Mouse (Mus musculus) hindbrain, embryonic 12.5 days (tissue): Measurements from ENCODE around the gene Erbb4. TPM values are rescaled to one million over a fixed set of nuclear protein-coding genes. Genes with fewer than 3 reads are reported as not detected.
A peak's percentile ranks its signal among the peaks of the same experiment; 100 is the strongest.

Experiments used
- ATAC-seq: fragments of 200-750 bp; cut with Nextera tagmentation; 2 replicates; pipeline ENCODE4 v1.8.0; 2017; ENCODE audit warnings: moderate TSS enrichment; ENCODE audit not compliant: low FRiP score
- H3K27ac ChIP-seq: fragments of 300-500 bp; sonication (generic); 2 replicates; pipeline ENCODE4 v1.5.1; 2016; ENCODE audit warnings: mild to moderate bottlenecking
- H3K27me3 ChIP-seq: fragments of 300-500 bp; sonication (generic); 2 replicates; pipeline ENCODE4 v1.6.1; 2016; ENCODE audit warnings: mild to moderate bottlenecking
- H3K36me3 ChIP-seq: fragments of 300-500 bp; sonication (generic); 2 replicates; pipeline ENCODE4 v1.6.1; 2016; ENCODE audit warnings: mild to moderate bottlenecking
- H3K4me1 ChIP-seq: fragments of 300-500 bp; sonication (generic); 2 replicates; pipeline ENCODE4 v1.6.1; 2016
- H3K4me2 ChIP-seq: fragments of 300-500 bp; sonication (generic); replicated peaks from 2 replicates; pipeline ENCODE4 v1.6.1; 2016; ENCODE audit warnings: mild to moderate bottlenecking
- H3K4me3 ChIP-seq: fragments of 300-500 bp; sonication (generic); 2 replicates; pipeline ENCODE4 v1.5.1; 2016; ENCODE audit warnings: mild to moderate bottlenecking
- H3K9ac ChIP-seq: fragments of 300-500 bp; sonication (generic); 2 replicates; pipeline ENCODE4 v1.6.1; 2016; ENCODE audit warnings: mild to moderate bottlenecking, moderate library complexity
- H3K9me3 ChIP-seq: fragments of 300-500 bp; sonication (generic); replicated peaks from 2 replicates; pipeline ENCODE4 v1.6.1; 2016; ENCODE audit warnings: mild to moderate bottlenecking
- WGBS: fragments of 180-500 bp; shearing (Covaris S2); methylation state at CpG from one replicate; pipeline ENCODE4 v1.1.7; 2016; 5-methylcytosine and 5-hydroxymethylcytosine counted together
- polyA plus RNA-seq: library from polyadenylated mRNA; unstranded; fragments of >200 nt; fragmentation: Nextera tagmentation; extraction: Ambion mirVana; gene quantifications from 2 replicates; pipeline ENCODE4 v1.2.1, GENCODE M21; 2016

Gene Erbb4
- polyA plus RNA-seq = 9.2 and 10.7 TPM in 2 replicates

DNA sequence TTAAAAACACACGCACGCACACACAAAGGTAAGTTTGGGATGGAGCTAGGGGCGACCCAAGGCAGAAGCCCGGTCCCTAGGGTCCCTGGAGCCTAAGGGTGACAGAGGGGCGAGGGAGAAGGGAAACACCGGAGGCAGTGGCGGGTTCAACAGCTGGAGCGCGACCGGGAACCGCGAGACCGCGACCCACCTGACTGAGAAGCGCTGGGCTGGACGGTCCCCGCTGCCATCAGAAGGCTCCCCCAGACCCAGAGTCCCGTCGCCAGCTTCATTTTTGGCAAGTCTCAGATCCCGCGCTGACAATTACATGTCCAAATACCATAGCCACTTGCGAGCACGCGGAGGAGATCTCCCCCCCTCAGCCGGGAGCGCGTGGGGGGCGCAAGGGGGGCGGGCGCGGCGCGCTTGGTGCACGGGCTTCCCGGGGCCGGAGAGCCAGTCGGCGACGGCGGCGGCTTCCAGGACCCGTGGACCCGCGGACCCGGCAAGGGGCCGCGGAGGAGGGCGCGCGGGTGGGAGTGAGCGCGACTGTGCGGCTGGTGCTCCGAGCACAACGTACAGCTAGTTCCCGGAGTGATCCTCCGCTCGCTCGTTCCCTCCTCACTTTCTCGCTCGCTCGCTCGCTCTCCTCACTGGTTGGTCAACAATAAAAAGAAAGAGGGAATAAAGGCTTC is at the start of gene Erbb4:
Gene Erbb4, minus strand, starts transcription at position 575 of the 674 bp plus-strand sequence.
- peak within 1 kb of the TSS; percentile 67 for H3K27ac ChIP-seq
- under 1% methylated on average over 63 of the region's 63 CpGs for WGBS

GRCm38 (mm10) chr1:69157346-69157745 is 49.5 kb upstream of the Erbb4 start:
- Histone ChIP-seq H3K9ac (no peak overlapping the region), H3K9me3 (no peaks in the 10 kb centered on the region), H3K4me3 (no peak overlapping the region), H3K27ac (no peak overlapping the region), H3K4me2 (no peak overlapping the region), H3K36me3 (no peaks in the 10 kb centered on the region), H3K4me1 (no peaks in the 10 kb centered on the region), H3K27me3 (no peaks in the 10 kb centered on the region)
- WGBS = 39% methylated on average over 2 of the region's 2 CpGs
- peak; percentile 90 for ATAC-seq

More for the DNA sequence above, at the start of gene Erbb4:
- peak within 1 kb of the TSS; percentile 95 for H3K4me2 ChIP-seq
- H3K9ac ChIP-seq = peak within 1 kb of the TSS; percentile 78
- H3K4me1 ChIP-seq = peaks cover 15% of the 10 kb centered on the region
- no peaks in the 10 kb centered on the region for H3K36me3 ChIP-seq
- peaks cover 12% of the 10 kb centered on the region for H3K27me3 ChIP-seq
- ATAC-seq = peak; percentile 48
- H3K9me3 ChIP-seq = no peaks in the 10 kb centered on the region
- peak within 1 kb of the TSS; percentile 76 for H3K4me3 ChIP-seq

- Histone ChIP-seq H3K9me3 (no peaks in the 10 kb centered on the region), H3K4me2 (no peak overlapping the region), H3K4me3 (no peak overlapping the region), H3K27ac (no peak overlapping the region), H3K4me1 (no peaks in the 10 kb centered on the region), H3K36me3 (no peaks in the 10 kb centered on the region), H3K27me3 (no peaks in the 10 kb centered on the region), H3K9ac (no peak overlapping the region)
- ATAC-seq = no peak
These were observed 33.5 kb upstream of the Erbb4 start for GRCm38 (mm10) chr1:69141341-69141740.

GRCm38 (mm10) chr1:69139519-69139868 is 31.6 kb upstream of the Erbb4 start:
- no peak overlapping the region for H3K4me3 ChIP-seq
- 59% methylated on average over 6 of the region's 6 CpGs for WGBS
- H3K27ac ChIP-seq = no peak overlapping the region
- H3K4me2 ChIP-seq = no peak overlapping the region
- no peaks in the 10 kb centered on the region for H3K27me3 ChIP-seq
- no peaks in the 10 kb centered on the region for H3K9me3 ChIP-seq
- H3K36me3 ChIP-seq = no peaks in the 10 kb centered on the region
- H3K4me1 ChIP-seq = no peaks in the 10 kb centered on the region
- no peak for ATAC-seq
- no peak overlapping the region for H3K9ac ChIP-seq

DNA sequence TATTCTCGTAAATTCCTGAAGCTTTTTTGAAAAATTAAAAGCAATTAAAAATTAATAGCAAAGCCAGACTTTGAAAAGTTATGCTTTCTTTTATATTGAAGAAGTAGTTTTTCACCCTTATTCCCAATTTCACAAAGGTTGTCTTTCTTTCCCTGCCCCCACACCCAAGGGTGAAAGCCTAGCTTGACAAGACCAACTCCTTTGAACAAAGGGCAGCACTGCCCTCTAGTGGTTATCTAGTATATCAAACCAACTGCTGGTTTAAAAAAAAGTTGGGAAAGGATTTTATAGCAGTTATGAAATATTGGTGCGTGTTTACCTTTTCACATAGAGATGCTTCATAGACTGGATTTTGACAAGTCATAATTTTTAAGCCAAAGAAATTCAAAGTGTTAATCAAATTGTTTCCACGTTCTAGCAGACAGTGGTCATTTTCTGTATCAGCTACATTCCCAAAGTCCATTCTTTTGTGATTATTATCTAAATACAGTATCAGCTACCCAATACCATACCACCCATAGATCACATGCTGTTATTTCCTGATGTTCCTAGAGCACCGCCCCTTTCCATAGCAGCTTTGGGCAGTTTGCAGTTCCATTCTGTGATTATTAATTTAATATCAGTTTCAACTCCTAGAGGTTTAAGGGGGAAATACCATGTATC is 31.1 kb upstream of the Erbb4 start:
- Histone ChIP-seq H3K27ac (no peak overlapping the region), H3K9me3 (no peaks in the 10 kb centered on the region), H3K36me3 (no peaks in the 10 kb centered on the region), H3K9ac (no peak overlapping the region), H3K4me1 (no peaks in the 10 kb centered on the region), H3K27me3 (no peaks in the 10 kb centered on the region), H3K4me3 (no peak overlapping the region), H3K4me2 (no peak overlapping the region)
- 43% methylated on average over 4 of the region's 4 CpGs for WGBS
- 0 out of 2 replicates have a peak, but pooled peaks have one; percentile 29 for ATAC-seq

GRCm38 (mm10) chr1:69124147-69124848 is 16.4 kb upstream of the Erbb4 start:
- H3K4me1 ChIP-seq = no peaks in the 10 kb centered on the region
- no peaks in the 10 kb centered on the region for H3K9me3 ChIP-seq
- no peak overlapping the region for H3K4me2 ChIP-seq
- no peak overlapping the region for H3K4me3 ChIP-seq
- no peaks in the 10 kb centered on the region for H3K27me3 ChIP-seq
- ATAC-seq = no peak
- WGBS = 97% methylated on average over 1 of the region's 1 CpGs
- H3K36me3 ChIP-seq = no peaks in the 10 kb centered on the region
- H3K27ac ChIP-seq = no peak overlapping the region
- H3K9ac ChIP-seq = no peak overlapping the region

GRCm38 (mm10) chr1:69118249-69118938 is 10.5 kb upstream of the Erbb4 start:
- WGBS = 85% methylated on average over 4 of the region's 4 CpGs
- no peaks in the 10 kb centered on the region for H3K4me1 ChIP-seq
- H3K9ac ChIP-seq = no peak overlapping the region
- no peaks in the 10 kb centered on the region for H3K36me3 ChIP-seq
- no peak overlapping the region for H3K4me2 ChIP-seq
- H3K27ac ChIP-seq = no peak overlapping the region
- no peaks in the 10 kb centered on the region for H3K27me3 ChIP-seq
- no peaks in the 10 kb centered on the region for H3K9me3 ChIP-seq
- no peak overlapping the region for H3K4me3 ChIP-seq
- no peak for ATAC-seq

DNA sequence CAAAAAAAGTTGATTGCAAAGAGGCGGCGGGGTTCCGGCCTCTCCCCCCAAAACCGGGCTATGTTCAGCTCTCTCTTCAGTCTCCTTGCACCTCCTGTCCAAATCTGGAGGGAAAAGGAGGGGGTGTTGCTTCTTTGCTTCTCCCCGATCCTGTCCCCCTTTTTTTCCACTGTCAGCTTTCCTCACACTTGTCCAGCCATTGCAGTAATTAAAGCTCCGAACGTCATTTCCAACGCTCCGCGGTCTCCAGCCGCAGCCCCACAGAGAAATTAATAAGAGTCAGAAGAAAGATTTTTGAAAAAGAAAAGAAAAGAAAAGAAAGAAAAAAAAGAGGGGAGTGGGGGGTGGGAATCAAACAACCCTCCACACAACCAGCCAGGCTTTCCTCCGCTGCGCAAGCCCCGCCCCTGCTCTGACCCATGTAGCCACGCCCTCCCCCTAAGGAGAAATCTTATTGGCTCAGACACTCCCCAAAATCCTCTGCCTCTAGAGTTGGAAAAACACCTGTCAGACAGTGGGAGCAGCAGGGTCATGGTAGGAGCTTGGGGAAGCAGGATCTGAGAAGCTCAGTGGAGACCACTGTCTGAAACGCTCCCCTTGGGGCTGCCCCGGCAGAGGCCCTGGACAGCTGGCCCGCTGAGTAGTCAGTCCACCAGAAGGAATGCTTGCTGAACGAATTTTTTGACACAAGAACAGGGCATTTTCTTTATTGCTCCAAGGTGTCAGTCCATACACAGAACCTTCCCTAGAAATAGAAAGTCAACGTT is 483 bp upstream of the Erbb4 start:
- peaks cover 15% of the 10 kb centered on the region for H3K4me1 ChIP-seq
- H3K9ac ChIP-seq = peak overlapping the region; percentile 78
- peak overlapping the region; percentile 67; the same call in 1 of the 2 replicates for H3K27ac ChIP-seq
- H3K4me3 ChIP-seq = peak overlapping the region; percentile 76
- 2% methylated on average over 20 of the region's 20 CpGs for WGBS
- ATAC-seq = peak; percentile 53; the same call in 1 of the 2 replicates
- peak overlapping the region; percentile 95 for H3K4me2 ChIP-seq
- H3K27me3 ChIP-seq = peaks cover 12% of the 10 kb centered on the region
- H3K9me3 ChIP-seq = no peaks in the 10 kb centered on the region
- H3K36me3 ChIP-seq = no peaks in the 10 kb centered on the region

GRCm38 (mm10) chr1:69106937-69107461 is 860 bp downstream of the Erbb4 start:
- WGBS = 0% methylated on average over 34 of the region's 35 CpGs
- ATAC-seq = peak; percentile 38
- Histone ChIP-seq H3K4me3 (peak overlapping the region; percentile 76), H3K27ac (peak overlapping the region; percentile 66), H3K27me3 (peaks cover 12% of the 10 kb centered on the region), H3K4me1 (peaks cover 15% of the 10 kb centered on the region), H3K9ac (peak overlapping the region; percentile 78), H3K36me3 (no peaks in the 10 kb centered on the region), H3K9me3 (no peaks in the 10 kb centered on the region), H3K4me2 (peak overlapping the region; percentile 95)

DNA sequence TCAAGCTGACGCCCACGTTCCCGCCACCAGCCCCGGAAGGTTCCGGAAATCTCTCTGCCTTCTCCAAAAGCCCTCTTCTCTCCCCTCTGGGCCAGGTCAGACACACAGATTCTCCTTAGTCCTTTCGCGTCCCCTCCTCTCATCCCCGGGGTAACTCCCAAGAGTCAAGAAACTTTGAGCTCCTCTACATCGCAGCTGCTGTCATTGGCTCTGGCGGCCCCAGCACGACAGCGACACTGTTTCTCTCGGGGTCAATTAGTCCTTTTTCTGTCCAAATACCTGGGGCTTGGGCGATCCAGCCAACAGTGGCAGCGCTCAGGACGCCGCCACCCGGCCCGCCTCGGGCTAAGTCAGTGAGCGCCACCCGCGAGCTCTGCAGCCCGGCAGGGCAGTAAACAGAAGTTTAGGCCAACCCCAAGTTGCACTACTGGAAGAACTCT is 1.5 kb downstream of the Erbb4 start:
- Histone ChIP-seq H3K36me3 (no peaks in the 10 kb centered on the region), H3K4me1 (peaks cover 15% of the 10 kb centered on the region), H3K4me2 (peak overlapping the region; percentile 95), H3K9me3 (no peaks in the 10 kb centered on the region), H3K4me3 (peak overlapping the region; percentile 76), H3K27ac (peak overlapping the region; percentile 68), H3K27me3 (peaks cover 12% of the 10 kb centered on the region), H3K9ac (peak overlapping the region; percentile 78)
- under 1% methylated on average over 24 of the region's 24 CpGs for WGBS
- no peak for ATAC-seq
